Mouse (Mus musculus) cerebellum, adult 8-10 months (tissue): ENCODE measurements around the gene Cd96.
"Not testable (repeated sequence)": the region's sequence is repeated elsewhere in the genome, so short reads cannot be mapped to it uniquely, and the experiment has no call there.

ENCODE experiments used
- DNase-seq: peaks from one replicate; pipeline ENCODE4 v3.0.0; 2022

Gene Cd96

GRCm38 (mm10) chr16:46120020-46120419 lies at the start of gene Cd96:
TSS of gene Cd96 (minus strand) at chr16:46120251.
- DNase-seq = no peak

- DNase-seq = no peak
Measured at GRCm38 (mm10) chr16:46166971-46167370, 46.9 kb upstream of the Cd96 start.

- DNase-seq = no peak
Measured at GRCm38 (mm10) chr16:46165305-46165704, 45.3 kb upstream of the Cd96 start.

GRCm38 (mm10) chr16:46154832-46155231 lies 34.8 kb upstream of the Cd96 start, which contains the start of gene Gm4737:
TSS of gene Gm4737 (minus strand) at chr16:46155077.
- not testable (repeated sequence) for DNase-seq

GRCm38 (mm10) chr16:46151141-46151540 lies 31.1 kb upstream of the Cd96 start:
- DNase-seq = no peak

GRCm38 (mm10) chr16:46148661-46149341 lies 28.8 kb upstream of the Cd96 start:
- no peak for DNase-seq

- no peak for DNase-seq
Measured at GRCm38 (mm10) chr16:46146962-46147361, 26.9 kb upstream of the Cd96 start.

GRCm38 (mm10) chr16:46122238-46122637 lies 2.2 kb upstream of the Cd96 start:
- DNase-seq = no peak

- DNase-seq = no peak
Measured at GRCm38 (mm10) chr16:46121420-46121819, 1.4 kb upstream of the Cd96 start.

GRCm38 (mm10) chr16:46120607-46121006 lies 556 bp upstream of the Cd96 start:
- no peak for DNase-seq

GRCm38 (mm10) chr16:46117645-46118044 lies 2.4 kb downstream of the Cd96 start:
- no peak for DNase-seq

- DNase-seq = no peak
Measured at GRCm38 (mm10) chr16:46114727-46115126, 5.3 kb downstream of the Cd96 start.

- no peak for DNase-seq
Measured at GRCm38 (mm10) chr16:46109536-46109935, 10.5 kb downstream of the Cd96 start.

GRCm38 (mm10) chr16:46107431-46107830 lies 12.6 kb downstream of the Cd96 start:
- no peak for DNase-seq

GRCm38 (mm10) chr16:46104491-46104890 lies 15.6 kb downstream of the Cd96 start:
- DNase-seq = no peak

- DNase-seq = no peak
Measured at GRCm38 (mm10) chr16:46101748-46102147, 18.3 kb downstream of the Cd96 start.

GRCm38 (mm10) chr16:46100286-46100685 lies 19.8 kb downstream of the Cd96 start:
- no peak for DNase-seq

- no peak for DNase-seq
Measured at GRCm38 (mm10) chr16:46097421-46097820, 22.6 kb downstream of the Cd96 start.

GRCm38 (mm10) chr16:46094478-46094877 lies 25.6 kb downstream of the Cd96 start:
- DNase-seq = no peak

- DNase-seq = no peak
Measured at GRCm38 (mm10) chr16:46092935-46093334, 27.1 kb downstream of the Cd96 start.

GRCm38 (mm10) chr16:46086874-46087473 lies 33.1 kb downstream of the Cd96 start:
- no peak for DNase-seq

- no peak for DNase-seq
Measured at GRCm38 (mm10) chr16:46068000-46068399, 52.1 kb downstream of the Cd96 start.

- no peak for DNase-seq
Measured at GRCm38 (mm10) chr16:46063278-46063677, 56.8 kb downstream of the Cd96 start.

GRCm38 (mm10) chr16:46046906-46047305 lies 73.1 kb downstream of the Cd96 start:
- no peak for DNase-seq

GRCm38 (mm10) chr16:46036261-46036660 lies 83.8 kb downstream of the Cd96 start:
- DNase-seq = no peak
